Mouse (Mus musculus) MN1 (cell line): ENCODE measurements around the gene Clec14a.
"Not testable (repeated sequence)": the region's sequence is repeated elsewhere in the genome, so short reads cannot be mapped to it uniquely, and the experiment has no call there.

Experiments
- DNase-seq: peaks from one replicate; pipeline ENCODE4 v3.0.0-alpha.2; 2016; ENCODE audit warnings: low spot score

The Clec14a gene

DNA sequence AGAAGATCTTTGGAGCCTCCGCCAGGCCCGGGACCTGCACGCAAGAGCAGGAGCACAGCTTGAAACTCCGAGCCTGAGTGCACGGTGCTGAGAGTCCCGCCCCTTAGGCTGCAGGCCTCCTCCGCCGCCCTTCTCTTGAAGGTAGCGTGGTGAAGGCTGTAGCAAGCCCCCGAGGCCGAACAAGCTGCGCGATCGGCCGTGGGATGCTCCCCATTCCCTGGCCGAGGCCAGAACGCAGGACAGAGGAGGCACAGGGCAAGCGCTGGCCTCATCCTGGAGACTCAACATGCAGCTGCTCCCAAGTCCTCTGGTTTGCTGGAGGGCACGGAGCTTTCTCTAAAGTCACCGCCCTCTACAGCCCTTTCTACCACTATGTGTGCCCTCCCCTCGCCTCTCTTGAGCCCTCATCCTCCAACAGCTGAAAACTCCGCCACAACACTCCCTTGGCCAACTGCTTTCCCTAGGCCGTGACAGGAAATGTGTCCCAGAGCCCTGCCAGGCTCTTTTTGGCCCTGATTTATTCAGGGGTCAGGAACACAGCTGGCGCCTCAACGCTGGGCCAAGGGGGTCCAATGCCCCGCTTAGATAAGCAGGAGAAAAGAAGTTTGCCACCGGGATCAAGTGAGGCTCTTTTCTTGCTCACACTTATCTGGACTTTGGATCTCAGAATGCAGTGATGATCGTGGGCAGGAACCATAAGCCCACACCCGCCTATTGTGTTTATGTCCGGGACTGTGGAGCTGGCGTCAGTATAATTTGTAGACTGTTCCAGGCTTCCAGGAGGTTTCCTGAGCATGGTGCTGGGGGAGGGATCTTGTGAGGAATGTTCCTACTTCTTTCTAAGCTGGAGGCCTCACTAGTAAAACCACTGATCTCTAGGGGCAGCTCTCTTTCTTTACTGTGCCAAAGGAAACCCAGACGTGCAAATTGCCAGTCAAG, at the start of gene Clec14a:
Gene Clec14a (minus strand): TSS at position 728 of the 939 bp plus-strand sequence.
- no peak for DNase-seq

DNA sequence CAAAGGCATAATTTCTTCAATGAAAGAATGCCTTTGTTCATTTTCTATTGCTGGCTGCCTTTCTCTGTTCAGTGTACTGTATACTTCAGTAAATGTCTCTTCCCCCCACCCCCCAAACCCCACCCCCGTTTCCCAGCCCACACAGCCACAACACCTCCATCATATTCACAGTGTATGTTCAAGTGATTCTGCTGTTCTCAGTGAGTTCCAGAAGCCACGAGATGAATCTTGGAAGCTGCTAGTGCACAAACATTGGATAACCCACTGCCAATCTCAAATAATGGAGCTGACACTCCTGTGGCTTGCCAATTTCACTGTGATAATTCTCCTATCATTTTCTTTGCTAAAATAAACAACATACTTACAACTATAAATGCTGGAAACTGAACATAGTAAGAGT, 38.7 kb upstream of the Clec14a start:
- DNase-seq: no peak

DNA sequence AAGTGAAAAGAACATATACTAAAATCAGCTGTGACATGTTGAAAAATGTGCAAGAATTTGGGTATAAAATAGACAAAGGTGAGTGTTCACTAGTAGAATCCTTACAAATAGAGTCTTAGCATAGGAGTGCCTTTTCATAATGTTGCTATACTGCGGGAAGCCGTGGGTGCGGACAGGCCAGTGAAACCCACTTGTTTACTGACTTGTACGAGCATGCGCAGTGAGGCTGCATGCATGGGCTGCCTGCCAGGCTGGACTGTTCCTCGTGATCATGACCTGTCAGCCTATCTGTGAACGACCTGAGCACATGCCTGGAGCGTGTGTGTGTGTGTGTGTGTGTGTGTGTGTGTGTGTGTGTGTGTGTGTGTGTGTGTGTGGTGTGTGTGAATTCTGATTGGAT, 37.3 kb upstream of the Clec14a start:
- DNase-seq: not testable (repeated sequence)

DNA sequence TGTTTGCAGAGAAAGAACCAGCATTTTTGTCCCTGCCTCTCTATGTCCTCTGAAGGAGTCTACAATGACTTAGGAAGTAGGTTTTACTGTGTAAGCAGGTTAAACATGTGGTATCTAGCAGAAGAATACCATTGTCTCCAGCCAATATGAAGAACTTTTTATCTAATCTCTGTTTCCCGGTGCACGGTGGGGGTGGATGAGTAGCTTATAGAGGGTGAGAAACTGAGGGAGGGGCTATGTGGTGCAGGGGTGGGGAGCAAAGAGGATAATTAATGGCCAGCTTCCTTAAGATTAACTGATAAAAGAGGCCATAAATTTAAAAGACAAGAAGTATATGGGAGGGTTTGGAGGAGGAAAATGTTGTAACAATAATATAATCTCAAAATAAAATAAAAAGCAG, 36.5 kb upstream of the Clec14a start:
- no peak for DNase-seq

DNA sequence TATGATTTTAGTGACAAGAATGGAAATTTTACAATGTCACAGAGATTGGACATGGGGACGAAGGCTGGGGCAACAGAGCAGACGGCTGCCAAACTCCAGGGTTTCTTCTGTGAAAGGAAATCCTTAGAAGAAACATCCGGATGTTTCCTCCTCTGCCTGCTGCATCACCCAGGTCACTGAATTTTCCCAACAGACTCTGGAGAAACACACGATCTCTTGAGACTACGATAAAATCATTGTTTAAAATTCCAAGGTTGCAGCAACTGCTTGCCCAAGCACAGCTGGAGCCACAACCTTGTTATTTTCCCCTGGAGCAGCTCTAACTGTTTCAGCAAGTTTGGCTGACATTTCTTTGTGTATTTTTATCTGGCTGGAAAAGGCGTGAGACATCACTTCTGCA, 27.9 kb upstream of the Clec14a start:
- DNase-seq: no peak

DNA sequence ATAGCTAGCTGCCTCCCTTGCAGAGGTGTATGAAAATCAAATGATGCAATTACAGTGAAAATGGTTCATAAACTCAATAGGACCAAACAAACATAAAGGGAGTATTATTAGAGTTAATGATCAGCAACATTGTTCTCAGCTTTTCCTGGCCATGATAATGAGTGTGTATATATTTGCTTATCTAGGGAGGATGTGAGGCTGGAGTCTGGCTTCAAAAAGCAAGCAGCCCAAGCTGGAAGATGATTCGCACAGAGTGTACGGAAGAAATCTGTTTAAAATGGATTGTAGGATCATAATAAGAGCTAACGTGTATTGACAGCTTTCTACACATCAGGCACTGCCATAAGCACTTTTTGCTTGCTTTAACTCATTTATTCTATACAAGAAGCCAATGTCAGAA, 16.8 kb upstream of the Clec14a start:
- DNase-seq: no peak

DNA sequence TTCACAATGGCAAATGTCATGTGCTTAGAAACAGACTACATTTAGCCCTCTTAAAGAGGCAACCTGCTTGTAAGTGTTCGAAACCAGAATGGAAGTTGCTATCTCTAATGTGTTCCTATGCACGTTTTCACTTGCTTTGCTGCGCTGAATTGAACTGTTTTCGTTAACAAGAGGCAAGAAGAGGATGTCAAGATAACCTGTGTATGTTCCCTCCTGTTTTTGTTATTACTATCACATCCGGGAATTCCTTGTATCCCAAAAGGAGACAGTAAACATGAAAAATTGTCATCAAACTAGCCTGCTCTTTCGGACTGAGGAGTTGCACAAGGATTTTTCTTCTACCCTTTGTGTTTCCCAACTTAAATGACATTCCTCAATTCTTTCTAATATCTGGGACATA, 1.4 kb upstream of the Clec14a start:
- no peak for DNase-seq

DNA sequence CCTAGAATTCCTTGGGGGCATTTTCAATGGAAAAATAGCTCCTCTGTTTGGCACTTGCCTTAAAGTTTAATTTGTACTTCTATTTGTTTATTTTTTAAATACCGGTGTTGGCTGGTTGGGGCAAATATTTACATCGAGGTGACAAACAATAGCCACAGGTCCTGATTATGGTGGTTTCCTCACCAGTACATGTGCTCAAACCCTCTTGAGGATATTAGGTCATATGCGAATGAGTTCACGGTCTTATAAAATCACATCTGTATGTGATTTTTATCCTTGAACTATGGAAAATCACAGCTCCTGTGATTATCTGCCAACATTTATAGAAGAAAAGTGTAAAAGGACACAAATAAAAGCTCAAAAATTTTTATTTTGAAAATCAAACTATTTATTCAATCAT, 415 bp upstream of the Clec14a start:
- DNase-seq: no peak

DNA sequence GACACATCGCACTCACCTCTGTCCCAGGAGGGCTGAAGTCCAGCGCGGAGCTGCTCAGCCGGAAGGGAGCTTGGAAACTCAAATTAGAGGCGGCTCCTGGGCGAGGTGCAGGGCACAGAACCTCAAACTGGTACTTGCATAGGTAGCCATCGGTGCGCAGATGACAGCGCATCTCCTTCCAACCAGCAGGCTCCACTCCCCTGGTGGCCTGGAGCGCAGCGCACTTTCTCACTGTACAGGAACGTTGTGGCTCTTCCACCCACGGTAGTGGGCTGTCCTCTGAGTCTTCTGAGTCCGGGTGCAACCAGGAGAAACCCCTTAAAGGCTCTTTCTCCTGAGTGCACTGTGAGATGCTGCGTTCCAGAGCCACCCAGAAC, 916 bp downstream of the Clec14a start:
- no peak for DNase-seq

DNA sequence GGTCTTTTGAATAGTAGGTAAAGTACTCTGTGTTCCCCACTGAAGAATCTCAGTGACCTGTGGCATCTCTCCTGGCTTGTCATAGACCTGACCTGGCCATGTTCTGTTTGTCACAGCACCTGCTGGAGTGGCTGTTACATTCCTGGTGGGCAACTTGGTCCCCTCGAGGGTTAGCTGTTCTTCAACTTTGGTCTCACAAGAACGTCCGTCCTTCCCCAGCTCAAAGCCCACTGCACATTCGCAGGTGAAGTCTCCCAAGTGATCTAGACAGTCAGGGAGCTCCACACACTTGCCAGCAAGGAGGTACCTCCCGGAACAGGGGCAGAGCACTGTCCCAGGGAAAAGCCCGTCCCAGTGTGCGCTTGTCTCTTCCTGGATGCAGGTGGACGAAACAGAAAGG, 1.3 kb downstream of the Clec14a start:
- DNase-seq: no peak

DNA sequence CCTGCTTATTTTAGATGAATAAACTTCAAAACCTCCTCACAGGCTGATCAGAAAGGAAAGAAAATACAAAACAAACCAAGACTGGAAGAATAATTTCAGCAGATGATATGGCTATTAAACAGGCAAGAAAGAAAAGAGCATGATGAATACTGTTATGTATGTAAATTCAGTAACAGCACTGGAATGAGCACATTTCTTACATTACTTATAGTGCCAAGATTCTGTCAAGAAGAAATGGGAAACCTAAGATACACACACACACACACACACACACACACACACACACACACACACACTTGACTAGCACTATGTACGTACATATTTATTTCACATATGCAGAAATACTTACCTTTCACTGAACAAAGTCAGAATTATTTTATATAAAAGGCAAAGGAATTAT, 17.2 kb downstream of the Clec14a start:
- no peak for DNase-seq

DNA sequence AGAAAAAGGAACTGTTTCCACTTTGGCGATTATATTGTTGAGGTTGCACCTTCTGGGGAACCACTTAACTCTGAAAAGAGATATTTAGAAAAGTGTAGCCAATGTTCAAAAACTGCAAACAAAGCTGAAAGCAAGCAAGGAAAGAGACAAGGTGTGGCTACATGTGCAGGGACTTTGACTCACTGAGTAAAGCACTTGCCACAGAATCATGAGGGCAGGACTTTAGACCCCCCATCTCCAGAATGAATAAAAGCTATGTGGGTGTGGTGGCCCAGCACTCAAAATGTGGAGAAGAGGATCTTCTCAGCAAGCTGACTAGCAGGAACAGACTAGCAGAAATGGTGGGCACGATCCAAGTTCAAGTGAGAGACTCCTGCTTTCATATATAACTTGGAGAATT, 36.6 kb downstream of the Clec14a start:
- no peak for DNase-seq

DNA sequence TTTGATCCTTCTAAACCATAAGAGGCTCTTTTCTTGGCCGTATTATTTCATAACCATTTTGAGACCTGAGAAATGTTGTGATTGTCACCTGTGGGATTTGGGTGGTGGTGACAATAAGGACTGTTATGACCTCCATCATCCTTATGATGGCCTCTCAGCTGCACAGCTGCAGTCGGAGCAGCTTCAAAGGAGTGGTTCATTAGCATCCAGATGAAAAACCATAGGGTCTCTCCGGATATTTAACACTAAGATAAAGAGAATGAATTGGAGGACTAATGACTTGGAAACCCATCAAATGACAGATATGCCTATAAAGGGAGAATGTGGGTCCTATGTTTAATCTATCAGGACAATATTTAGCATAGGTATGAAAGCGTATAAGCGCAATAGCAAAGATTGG, 43.4 kb downstream of the Clec14a start:
- no peak for DNase-seq

DNA sequence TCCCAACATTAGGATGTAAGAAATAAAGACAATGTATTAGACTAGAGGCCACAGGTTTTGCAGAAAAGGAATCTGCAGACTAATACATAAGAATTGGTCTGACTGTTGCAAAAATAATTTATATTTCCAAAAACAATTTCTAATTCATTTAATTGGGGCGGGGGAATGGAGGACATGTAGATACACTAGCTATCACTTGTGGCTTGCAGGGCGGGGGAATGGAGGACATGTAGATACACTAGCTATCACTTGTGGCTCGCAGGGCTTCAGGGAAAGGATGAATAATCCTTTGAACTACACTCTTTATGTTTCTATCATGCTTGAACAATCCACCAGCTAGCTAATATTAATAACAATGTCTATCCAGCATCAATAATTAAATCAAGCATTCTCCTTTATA, 50.0 kb downstream of the Clec14a start:
- peak; percentile 9 for DNase-seq

DNA sequence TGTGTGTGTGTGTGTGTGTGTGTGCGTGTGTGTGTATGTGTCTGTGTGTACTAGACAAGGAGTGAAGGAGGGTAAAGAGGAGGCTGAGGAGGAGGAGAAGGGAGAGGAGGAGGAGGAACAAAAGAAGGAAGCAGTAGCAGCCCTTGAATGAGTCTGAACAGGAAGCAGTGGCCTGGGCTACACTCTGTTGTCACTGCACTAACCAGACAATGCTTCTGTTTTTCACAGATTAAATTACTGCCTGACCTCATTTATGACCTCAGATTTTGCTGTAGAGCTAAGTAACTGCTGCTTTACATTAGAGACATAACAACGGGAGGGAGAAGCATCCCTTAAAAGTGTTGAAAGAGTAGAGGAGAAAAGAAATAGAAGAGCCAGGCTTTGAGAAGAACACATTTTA, 52.9 kb downstream of the Clec14a start:
- no peak for DNase-seq
